Mouse (Mus musculus): ENCODE measurements around the gene Vps52.

DNA sequence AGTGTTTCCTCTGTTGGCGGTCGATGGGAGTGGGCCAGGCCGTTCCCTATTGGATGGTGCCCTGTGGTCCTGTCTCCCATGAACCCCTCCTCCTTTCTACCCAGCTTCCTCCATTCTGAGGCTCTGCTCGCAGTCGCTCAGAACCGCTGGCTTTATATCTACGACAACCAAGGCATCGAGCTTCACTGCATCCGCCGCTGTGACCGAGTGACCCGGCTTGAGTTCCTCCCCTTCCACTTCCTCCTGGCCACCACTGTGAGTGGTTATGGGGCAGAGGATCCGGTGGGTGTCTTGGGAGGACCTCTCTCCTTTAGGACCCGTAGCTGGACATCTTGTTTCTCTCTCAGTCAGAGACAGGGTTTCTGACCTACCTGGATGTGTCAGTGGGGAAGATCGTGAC, 12.2 kb upstream of the Vps52 start:
- TF ChIP-seq CTCF (IDR thresholded peaks at IDR 0.05; ENCODE audit: borderline replicate concordance, insufficient read depth, low read length) (no peak), POLR2A (IDR thresholded peaks at IDR 0.05; ENCODE audit: low read depth, low read length) (no peak)
